ENCODE assay signal across 29 mouse cellular contexts in the genomic region with DNA sequence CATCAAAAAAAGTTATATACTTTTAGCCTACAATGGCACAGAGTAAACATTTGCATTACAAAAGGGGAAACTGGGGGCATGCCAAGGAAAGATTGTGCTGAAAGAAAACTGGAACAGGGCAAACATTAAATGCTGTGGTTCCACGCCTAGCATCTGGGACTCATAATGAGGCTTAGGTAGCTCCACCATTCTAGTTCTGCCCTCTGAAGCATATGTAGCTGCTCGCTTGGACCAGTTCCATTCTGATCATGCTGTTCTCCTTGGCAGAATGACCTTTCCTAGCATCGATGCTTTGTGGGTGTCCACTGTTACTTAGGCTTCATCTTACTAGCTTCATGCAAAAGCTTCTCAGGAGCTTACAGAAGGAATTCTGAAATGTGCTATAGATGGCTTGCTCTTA.
DNase-seq lines count a peak whose midpoint lies in the region; ATAC-seq and TF ChIP-seq lines count a peak whose summit lies in the region.
"Had no signal": no experiment of that assay in that cellular context is flagged by ENCODE, and none has a peak within 500 bp of the region (broad histone marks: within the 10 kb centered on the region; RNA-seq: fewer than 3 reads in every experiment).

No protein-coding gene starts in this region.

- TF ChIP-seq CTCF in lung, embryonic 14.5 days (IDR thresholded peaks at IDR 0.05; ENCODE audit: low read depth), result no peak

- H3K27ac ChIP-seq in lung, embryonic 14.5 days (ENCODE audit: low read depth), result 0 out of 2 replicates have a peak overlapping the region, but pooled peaks have one; percentile 8
- H3K27ac ChIP-seq: embryonic facial prominence, embryonic 15.5 days; forebrain, embryonic 12.5 days; heart, embryonic 10.5 days; heart, embryonic 15.5 days; hindbrain, embryonic 12.5 days; hindbrain, postnatal 0 days; intestine, embryonic 15.5 days; limb, embryonic 15.5 days; liver, embryonic 13.5 days; midbrain, embryonic 12.5 days; neural tube, embryonic 13.5 days had no signal

- no peaks in the 10 kb centered on the region for H3K4me1 ChIP-seq in lung, embryonic 14.5 days (ENCODE audit: insufficient read depth)
- H3K4me1 ChIP-seq: forebrain, embryonic 12.5 days; heart, embryonic 10.5 days; heart, embryonic 15.5 days; hindbrain, embryonic 12.5 days; intestine, embryonic 15.5 days; liver, embryonic 13.5 days; midbrain, embryonic 12.5 days; neural tube, embryonic 13.5 days had no signal

- peak; percentile 15 to 39 for DNase-seq in cerebellum, postnatal 25 days
- no peak for DNase-seq in cerebellum, postnatal 4 days (ENCODE audit: low spot score in 2 of 2)
- DNase-seq in lung, embryonic 14.5 days, result peak; percentile 31
- no peak for DNase-seq in lung, postnatal 4 days
- DNase-seq in brain, adult 2 months (ENCODE audit: low read depth, low spot score), result peak; percentile 10
- DNase-seq in layer of hippocampus, adult 9-11 months, result no peak
- no peak for DNase-seq in left cerebral cortex, postnatal 14 days (ENCODE audit: low spot score in 2 of 2)
- DNase-seq: adrenal gland, adult 2 months; adrenal gland, postnatal 36 days; B cell, adult 2 months; cerebellum, adult 11-12 months; gastrocnemius, postnatal 14 days; kidney, adult 2 months; kidney, postnatal 36 days; liver, embryonic 13.5 days; lung, adult 2 months; lung, postnatal 14 days; thymus, postnatal 4 days had no signal

- no peaks in the 10 kb centered on the region for H3K9me3 ChIP-seq in lung, embryonic 14.5 days (ENCODE audit: low read depth, low read length)
- H3K9me3 ChIP-seq: embryonic facial prominence, embryonic 15.5 days; forebrain, embryonic 12.5 days; heart, embryonic 10.5 days; heart, embryonic 15.5 days; hindbrain, embryonic 12.5 days; intestine, embryonic 15.5 days; limb, embryonic 15.5 days; liver, embryonic 13.5 days; midbrain, embryonic 12.5 days; neural tube, embryonic 13.5 days had no signal

- no peak overlapping the region for H3K4me2 ChIP-seq in lung, embryonic 14.5 days
- H3K4me2 ChIP-seq: embryonic facial prominence, embryonic 15.5 days; forebrain, embryonic 12.5 days; heart, embryonic 15.5 days; hindbrain, embryonic 12.5 days; intestine, embryonic 15.5 days; limb, embryonic 15.5 days; liver, embryonic 13.5 days; midbrain, embryonic 12.5 days; neural tube, embryonic 13.5 days had no signal

- no peak for ATAC-seq in lung, embryonic 14.5 days (ENCODE audit: insufficient read depth)
- ATAC-seq: activated CD4-positive, CD25-positive, alpha-beta regulatory T cell, adult 4 months; hindbrain, postnatal 0 days; intestine, embryonic 15.5 days had no signal

- intact Hi-C loops in left cerebral cortex, postnatal 14 days (cut with DNase I), result no loop called here

- WGBS in lung, embryonic 14.5 days, result 67% methylated on average over 3 of the region's 3 CpGs

- no peak overlapping the region for H3K4me3 ChIP-seq in lung, embryonic 14.5 days (ENCODE audit: low read depth, low read length)
- H3K4me3 ChIP-seq: embryonic facial prominence, embryonic 15.5 days; forebrain, embryonic 12.5 days; heart, embryonic 10.5 days; heart, embryonic 15.5 days; hindbrain, embryonic 12.5 days; intestine, embryonic 15.5 days; limb, embryonic 15.5 days; liver, embryonic 13.5 days; midbrain, embryonic 12.5 days; neural tube, embryonic 13.5 days had no signal

- H3K36me3 ChIP-seq in lung, embryonic 14.5 days (ENCODE audit: insufficient read depth), result no peaks in the 10 kb centered on the region
- H3K36me3 ChIP-seq: embryonic facial prominence, embryonic 15.5 days; forebrain, embryonic 12.5 days; heart, embryonic 10.5 days; heart, embryonic 15.5 days; hindbrain, embryonic 12.5 days; intestine, embryonic 15.5 days; limb, embryonic 15.5 days; liver, embryonic 13.5 days; midbrain, embryonic 12.5 days; neural tube, embryonic 13.5 days had no signal

- H3K27me3 ChIP-seq in lung, embryonic 14.5 days (ENCODE audit: insufficient read depth, low read length), result no peaks in the 10 kb centered on the region
- H3K27me3 ChIP-seq: embryonic facial prominence, embryonic 15.5 days; forebrain, embryonic 12.5 days; heart, embryonic 15.5 days; hindbrain, embryonic 12.5 days; intestine, embryonic 15.5 days; limb, embryonic 15.5 days; liver, embryonic 13.5 days; midbrain, embryonic 12.5 days; neural tube, embryonic 13.5 days had no signal

- H3K9ac ChIP-seq in lung, embryonic 14.5 days, result no peak overlapping the region
- H3K9ac ChIP-seq: embryonic facial prominence, embryonic 15.5 days; forebrain, embryonic 12.5 days; heart, embryonic 15.5 days; hindbrain, embryonic 12.5 days; intestine, embryonic 15.5 days; limb, embryonic 15.5 days; liver, embryonic 13.5 days; midbrain, embryonic 12.5 days; neural tube, embryonic 13.5 days had no signal

Comparison
In these comparisons a context has a peak if more than half of its experiments do, and no peak if none do; other contexts are left out.
1. DNase-seq: peak in cerebellum, postnatal 25 days (2 of 2), lung, embryonic 14.5 days (single experiment) and brain, adult 2 months (single experiment); none in cerebellum, postnatal 4 days (0 of 2), lung, postnatal 4 days (0 of 2), layer of hippocampus, adult 9-11 months (single experiment) and left cerebral cortex, postnatal 14 days (0 of 2).